Mouse (Mus musculus): ENCODE data around the gene Trim8. TPM values are rescaled to one million over a fixed set of nuclear protein-coding genes. Genes with fewer than 3 reads are reported as not detected.

Gene Trim8
- 35.4 to 50.0 TPM (median 39.9 TPM) in 3 replicates for total RNA-seq (2017)

- no peak for ATAC-seq (replicated peaks; ENCODE audit: insufficient number of reproducible peaks, low FRiP score, low TSS enrichment, poor library complexity, severe bottlenecking)
Observed at GRCm38 (mm10) chr19:46501401-46502068, at the start of gene Trim8. Trim8 (plus strand) TSS chr19:46501702.

GRCm38 (mm10) chr19:46452052-46452827 lies 49.3 kb upstream of the Trim8 start:
- ATAC-seq (replicated peaks; ENCODE audit: insufficient number of reproducible peaks, low FRiP score, low TSS enrichment, poor library complexity, severe bottlenecking): peak; percentile 48; the same call in 1 of the 2 replicates

GRCm38 (mm10) chr19:46452916-46453315 lies 48.6 kb upstream of the Trim8 start:
- no peak for ATAC-seq (replicated peaks; ENCODE audit: insufficient number of reproducible peaks, low FRiP score, low TSS enrichment, poor library complexity, severe bottlenecking)

GRCm38 (mm10) chr19:46454126-46454880 lies 47.2 kb upstream of the Trim8 start:
- no peak for ATAC-seq (replicated peaks; ENCODE audit: insufficient number of reproducible peaks, low FRiP score, low TSS enrichment, poor library complexity, severe bottlenecking)

- no peak for ATAC-seq (replicated peaks; ENCODE audit: insufficient number of reproducible peaks, low FRiP score, low TSS enrichment, poor library complexity, severe bottlenecking)
Observed at GRCm38 (mm10) chr19:46455032-46455431, 46.5 kb upstream of the Trim8 start.

- no peak for ATAC-seq (replicated peaks; ENCODE audit: insufficient number of reproducible peaks, low FRiP score, low TSS enrichment, poor library complexity, severe bottlenecking)
Observed at GRCm38 (mm10) chr19:46455556-46455955, 45.9 kb upstream of the Trim8 start.

- ATAC-seq (replicated peaks; ENCODE audit: insufficient number of reproducible peaks, low FRiP score, low TSS enrichment, poor library complexity, severe bottlenecking): no peak
Observed at GRCm38 (mm10) chr19:46456018-46456735, 45.3 kb upstream of the Trim8 start.

GRCm38 (mm10) chr19:46457798-46458197 lies 43.7 kb upstream of the Trim8 start:
- ATAC-seq (replicated peaks; ENCODE audit: insufficient number of reproducible peaks, low FRiP score, low TSS enrichment, poor library complexity, severe bottlenecking): no peak

- no peak for ATAC-seq (replicated peaks; ENCODE audit: insufficient number of reproducible peaks, low FRiP score, low TSS enrichment, poor library complexity, severe bottlenecking)
Observed at GRCm38 (mm10) chr19:46459256-46459655, 42.2 kb upstream of the Trim8 start.

- no peak for ATAC-seq (replicated peaks; ENCODE audit: insufficient number of reproducible peaks, low FRiP score, low TSS enrichment, poor library complexity, severe bottlenecking)
Observed at GRCm38 (mm10) chr19:46459889-46460288, 41.6 kb upstream of the Trim8 start.

GRCm38 (mm10) chr19:46462574-46462973 lies 38.9 kb upstream of the Trim8 start:
- no peak for ATAC-seq (replicated peaks; ENCODE audit: insufficient number of reproducible peaks, low FRiP score, low TSS enrichment, poor library complexity, severe bottlenecking)

- no peak for ATAC-seq (replicated peaks; ENCODE audit: insufficient number of reproducible peaks, low FRiP score, low TSS enrichment, poor library complexity, severe bottlenecking)
Observed at GRCm38 (mm10) chr19:46463446-46463845, 38.1 kb upstream of the Trim8 start.

GRCm38 (mm10) chr19:46466160-46466559 lies 35.3 kb upstream of the Trim8 start:
- ATAC-seq (replicated peaks; ENCODE audit: insufficient number of reproducible peaks, low FRiP score, low TSS enrichment, poor library complexity, severe bottlenecking): 0 out of 2 replicates have a peak, but pooled peaks have one; percentile 15

GRCm38 (mm10) chr19:46467051-46467503 lies 34.4 kb upstream of the Trim8 start:
- ATAC-seq (replicated peaks; ENCODE audit: insufficient number of reproducible peaks, low FRiP score, low TSS enrichment, poor library complexity, severe bottlenecking): peak; percentile 80

- no peak for ATAC-seq (replicated peaks; ENCODE audit: insufficient number of reproducible peaks, low FRiP score, low TSS enrichment, poor library complexity, severe bottlenecking)
Observed at GRCm38 (mm10) chr19:46470364-46471240, 30.9 kb upstream of the Trim8 start.

GRCm38 (mm10) chr19:46471324-46472093 lies 30.0 kb upstream of the Trim8 start:
- ATAC-seq (replicated peaks; ENCODE audit: insufficient number of reproducible peaks, low FRiP score, low TSS enrichment, poor library complexity, severe bottlenecking): no peak

GRCm38 (mm10) chr19:46477432-46477845 lies 24.1 kb upstream of the Trim8 start:
- ATAC-seq (replicated peaks; ENCODE audit: insufficient number of reproducible peaks, low FRiP score, low TSS enrichment, poor library complexity, severe bottlenecking): no peak

All from monocyte, adult 5-6 weeks (primary cell).